Mouse (Mus musculus): Measurements from ENCODE around the gene Aldh9a1. TPM values are rescaled to one million over a fixed set of nuclear protein-coding genes. Genes with fewer than 3 reads are reported as not detected.
"Not testable (repeated sequence)": the region's sequence is repeated elsewhere in the genome, so short reads cannot be mapped to it uniquely, and the experiment has no call there.

Gene Aldh9a1
- polyA plus RNA-seq, 1 experiment from 2014 or later: 33.2 TPM

GRCm38 (mm10) chr1:167336398-167336797 lies 13.4 kb upstream of the Aldh9a1 start:
- no peak for TF ChIP-seq CTCF (IDR thresholded peaks at IDR 0.05)
- no peak for TF ChIP-seq EP300 (IDR thresholded peaks at IDR 0.05)
- H3K4me3 ChIP-seq (ENCODE audit: low read depth, low read length): no peak overlapping the region
- no peak for DNase-seq (ENCODE audit: low spot score)
- no peaks in the 10 kb centered on the region for H3K4me1 ChIP-seq (ENCODE audit: insufficient read depth, low read depth, low read length)
- no peaks in the 10 kb centered on the region for H3K27me3 ChIP-seq (replicated peaks; ENCODE audit: insufficient read depth, low read length)
- WGBS: 82% methylated on average over 3 of the region's 3 CpGs
- no peak overlapping the region for H3K9ac ChIP-seq (replicated peaks; ENCODE audit: low read depth)
- no peaks in the 10 kb centered on the region for H3K9me3 ChIP-seq (ENCODE audit: low read length)
- no peak for ATAC-seq
- H3K36me3 ChIP-seq (ENCODE audit: insufficient read depth, low read length): peaks cover 5% of the 10 kb centered on the region; the same call in 1 of the 2 replicates
- H3K27ac ChIP-seq (ENCODE audit: low read length): no peak overlapping the region
- H3K4me2 ChIP-seq (replicated peaks; ENCODE audit: low read depth, low read length): no peak overlapping the region

GRCm38 (mm10) chr1:167337463-167338095 lies 12.2 kb upstream of the Aldh9a1 start:
- peak; percentile 78 for ATAC-seq
- 17% methylated on average over 12 of the region's 12 CpGs for WGBS
- DNase-seq (ENCODE audit: low spot score): peak; percentile 92
- Histone ChIP-seq H3K9ac (replicated peaks; ENCODE audit: low read depth) (no peak overlapping the region), H3K4me3 (ENCODE audit: low read depth, low read length) (no peak overlapping the region), H3K4me2 (replicated peaks; ENCODE audit: low read depth, low read length) (no peak overlapping the region), H3K36me3 (ENCODE audit: insufficient read depth, low read length) (peaks cover 3% of the 10 kb centered on the region; the same call in 1 of the 2 replicates), H3K27me3 (replicated peaks; ENCODE audit: insufficient read depth, low read length) (no peaks in the 10 kb centered on the region), H3K4me1 (ENCODE audit: insufficient read depth, low read depth, low read length) (no peaks in the 10 kb centered on the region), H3K27ac (ENCODE audit: low read length) (no peak overlapping the region), H3K9me3 (ENCODE audit: low read length) (no peaks in the 10 kb centered on the region)
- TF ChIP-seq CTCF (IDR thresholded peaks at IDR 0.05) (peak; percentile 89), EP300 (IDR thresholded peaks at IDR 0.05) (0 out of 2 replicates have a peak, but pooled peaks have one; percentile 28)

- H3K27me3 ChIP-seq (replicated peaks; ENCODE audit: insufficient read depth, low read length): no peaks in the 10 kb centered on the region
- DNase-seq (ENCODE audit: low spot score) (peak; percentile 51), ATAC-seq (peak; percentile 23; the same call in 1 of the 2 replicates)
- no peak overlapping the region for H3K4me2 ChIP-seq (replicated peaks; ENCODE audit: low read depth, low read length)
- no peaks in the 10 kb centered on the region for H3K36me3 ChIP-seq (ENCODE audit: insufficient read depth, low read length)
- no peak overlapping the region for H3K9ac ChIP-seq (replicated peaks; ENCODE audit: low read depth)
- no peak overlapping the region for H3K27ac ChIP-seq (ENCODE audit: low read length)
- 69% methylated on average over 7 of the region's 9 CpGs for WGBS
- no peaks in the 10 kb centered on the region for H3K4me1 ChIP-seq (ENCODE audit: insufficient read depth, low read depth, low read length)
- no peaks in the 10 kb centered on the region for H3K9me3 ChIP-seq (ENCODE audit: low read length)
- no peak for TF ChIP-seq EP300 (IDR thresholded peaks at IDR 0.05)
- TF ChIP-seq CTCF (IDR thresholded peaks at IDR 0.05): no peak
- no peak overlapping the region for H3K4me3 ChIP-seq (ENCODE audit: low read depth, low read length)
Observed at GRCm38 (mm10) chr1:167339177-167339781, 10.5 kb upstream of the Aldh9a1 start.

- 2% methylated on average over 47 of the region's 47 CpGs for WGBS
- peak overlapping the region; percentile 39; the same call in 1 of the 2 replicates for H3K9ac ChIP-seq (replicated peaks; ENCODE audit: low read depth)
- H3K4me2 ChIP-seq (replicated peaks; ENCODE audit: low read depth, low read length): peak overlapping the region; percentile 76
- no peaks in the 10 kb centered on the region for H3K4me1 ChIP-seq (ENCODE audit: insufficient read depth, low read depth, low read length)
- peak; percentile 56 for ATAC-seq
- no peaks in the 10 kb centered on the region for H3K36me3 ChIP-seq (ENCODE audit: insufficient read depth, low read length)
- no peaks in the 10 kb centered on the region for H3K27me3 ChIP-seq (replicated peaks; ENCODE audit: insufficient read depth, low read length)
- DNase-seq (ENCODE audit: low spot score): no peak
- TF ChIP-seq CTCF (IDR thresholded peaks at IDR 0.05) (no peak), EP300 (IDR thresholded peaks at IDR 0.05) (no peak)
- peak overlapping the region; percentile 46 for H3K4me3 ChIP-seq (ENCODE audit: low read depth, low read length)
- no peaks in the 10 kb centered on the region for H3K9me3 ChIP-seq (ENCODE audit: low read length)
- no peak overlapping the region for H3K27ac ChIP-seq (ENCODE audit: low read length)
Observed at GRCm38 (mm10) chr1:167340111-167340787, 9.5 kb upstream of the Aldh9a1 start.

- Histone ChIP-seq H3K4me2 (replicated peaks; ENCODE audit: low read depth, low read length) (peak overlapping the region; percentile 76; the same call in 1 of the 2 replicates), H3K4me3 (ENCODE audit: low read depth, low read length) (no peak overlapping the region), H3K36me3 (ENCODE audit: insufficient read depth, low read length) (no peaks in the 10 kb centered on the region), H3K27me3 (replicated peaks; ENCODE audit: insufficient read depth, low read length) (no peaks in the 10 kb centered on the region), H3K4me1 (ENCODE audit: insufficient read depth, low read depth, low read length) (no peaks in the 10 kb centered on the region), H3K27ac (ENCODE audit: low read length) (no peak overlapping the region), H3K9ac (replicated peaks; ENCODE audit: low read depth) (no peak overlapping the region), H3K9me3 (ENCODE audit: low read length) (no peaks in the 10 kb centered on the region)
- TF ChIP-seq CTCF (IDR thresholded peaks at IDR 0.05): peak; percentile 11; the same call in 1 of the 2 replicates
- no peak for TF ChIP-seq EP300 (IDR thresholded peaks at IDR 0.05)
- no peak for DNase-seq (ENCODE audit: low spot score)
- no peak for ATAC-seq
- WGBS: 92% methylated on average over 3 of the region's 3 CpGs
Observed at GRCm38 (mm10) chr1:167340910-167341528, 8.8 kb upstream of the Aldh9a1 start.

GRCm38 (mm10) chr1:167342831-167343230 lies 7.0 kb upstream of the Aldh9a1 start:
- no peaks in the 10 kb centered on the region for H3K27me3 ChIP-seq (replicated peaks; ENCODE audit: insufficient read depth, low read length)
- WGBS: 87% methylated on average over 10 of the region's 10 CpGs

GRCm38 (mm10) chr1:167345994-167346520 lies 3.7 kb upstream of the Aldh9a1 start:
- H3K27ac ChIP-seq (ENCODE audit: low read length); H3K9me3 ChIP-seq (ENCODE audit: low read length); ATAC-seq; H3K4me3 ChIP-seq (ENCODE audit: low read depth, low read length); H3K4me1 ChIP-seq (ENCODE audit: insufficient read depth, low read depth, low read length); H3K9ac ChIP-seq (replicated peaks; ENCODE audit: low read depth); H3K36me3 ChIP-seq (ENCODE audit: insufficient read depth, low read length); DNase-seq (ENCODE audit: low spot score); H3K4me2 ChIP-seq (replicated peaks; ENCODE audit: low read depth, low read length); H3K27me3 ChIP-seq (replicated peaks; ENCODE audit: insufficient read depth, low read length): not testable (repeated sequence)
- WGBS: 77% methylated on average over 10 of the region's 10 CpGs

More at GRCm38 (mm10) chr1:167342831-167343230, 7.0 kb upstream of the Aldh9a1 start:
- no peak overlapping the region for H3K9ac ChIP-seq (replicated peaks; ENCODE audit: low read depth)
- DNase-seq (ENCODE audit: low spot score) (no peak), ATAC-seq (no peak)
- TF ChIP-seq CTCF (IDR thresholded peaks at IDR 0.05) (no peak), EP300 (IDR thresholded peaks at IDR 0.05) (no peak)
- H3K4me2 ChIP-seq (replicated peaks; ENCODE audit: low read depth, low read length): no peak overlapping the region
- H3K9me3 ChIP-seq (ENCODE audit: low read length): no peaks in the 10 kb centered on the region
- no peak overlapping the region for H3K27ac ChIP-seq (ENCODE audit: low read length)
- H3K36me3 ChIP-seq (ENCODE audit: insufficient read depth, low read length): no peaks in the 10 kb centered on the region
- H3K4me1 ChIP-seq (ENCODE audit: insufficient read depth, low read depth, low read length): no peaks in the 10 kb centered on the region
- no peak overlapping the region for H3K4me3 ChIP-seq (ENCODE audit: low read depth, low read length)

GRCm38 (mm10) chr1:167349206-167349605 lies 585 bp upstream of the Aldh9a1 start:
- ATAC-seq; H3K27me3 ChIP-seq (replicated peaks; ENCODE audit: insufficient read depth, low read length); H3K9ac ChIP-seq (replicated peaks; ENCODE audit: low read depth); H3K4me3 ChIP-seq (ENCODE audit: low read depth, low read length); H3K4me1 ChIP-seq (ENCODE audit: insufficient read depth, low read depth, low read length); H3K4me2 ChIP-seq (replicated peaks; ENCODE audit: low read depth, low read length); DNase-seq (ENCODE audit: low spot score); H3K27ac ChIP-seq (ENCODE audit: low read length); H3K36me3 ChIP-seq (ENCODE audit: insufficient read depth, low read length); H3K9me3 ChIP-seq (ENCODE audit: low read length): not testable (repeated sequence)
- 57% methylated on average over 3 of the region's 3 CpGs for WGBS

Measured in lung, postnatal 0 days (tissue).